Mouse (Mus musculus) E14TG2a.4 (cell line): ENCODE measurements around the gene Fam172a.
A peak's percentile ranks its signal among the peaks of the same experiment; 100 is the strongest.

Source experiments
- H3K27me3 ChIP-seq: 2 replicates; pipeline ENCODE4 v1.6.1; 2014; ENCODE audit warnings: low read length, control low read depth; ENCODE audit not compliant: insufficient read depth
- H3K36me3 ChIP-seq: 2 replicates; pipeline ENCODE4 v1.6.1; 2014; ENCODE audit warnings: low read length, control low read depth; ENCODE audit not compliant: insufficient read depth
- H3K4me1 ChIP-seq: replicated peaks from 2 replicates; pipeline ENCODE4 v1.6.1; 2014; ENCODE audit warnings: low read depth, low read length, control low read depth
- H3K4me3 ChIP-seq: replicated peaks from 2 replicates; pipeline ENCODE4 v1.5.1; 2014; ENCODE audit warnings: mild to moderate bottlenecking, low read length
- H3K9me3 ChIP-seq: 2 replicates; pipeline ENCODE4 v1.6.1; 2014; ENCODE audit warnings: low read length, control low read depth
- CTCF ChIP-seq: conservative IDR thresholded peaks from 2 replicates; pipeline ENCODE4 v1.5.1; 2014; ENCODE audit warnings: low read length
- NANOG ChIP-seq: IDR thresholded peaks from 2 replicates; pipeline ENCODE4 v1.6.1; 2014; ENCODE audit warnings: borderline replicate concordance, low read length, mixed read lengths
- POU5F1 ChIP-seq: IDR thresholded peaks from 2 replicates; pipeline ENCODE4 v1.6.1; 2014; ENCODE audit warnings: low read length, borderline replicate concordance

Fam172a gene

GRCm38 (mm10) chr13:78199642-78200160 lies 497.9 kb downstream of the Fam172a start, which contains the start of gene Nr2f1:
TSS of gene Nr2f1 (minus strand) at chr13:78199757.
- peaks cover 76% of the 10 kb centered on the region for H3K27me3 ChIP-seq
- peak within 1 kb of the TSS; percentile 71 for H3K4me3 ChIP-seq
- H3K36me3 ChIP-seq, result no peaks in the 10 kb centered on the region
- H3K9me3 ChIP-seq, result no peaks in the 10 kb centered on the region
- TF ChIP-seq POU5F1 (no peak), CTCF (no peak), NANOG (no peak)
- peaks cover 47% of the 10 kb centered on the region for H3K4me1 ChIP-seq

- H3K4me1 ChIP-seq, result peaks cover 45% of the 10 kb centered on the region
- no peak overlapping the region; the same call in 1 of the 2 replicates for H3K4me3 ChIP-seq
- no peaks in the 10 kb centered on the region for H3K36me3 ChIP-seq
- no peaks in the 10 kb centered on the region for H3K9me3 ChIP-seq
- TF ChIP-seq NANOG, result no peak
- no peak for TF ChIP-seq CTCF
- TF ChIP-seq POU5F1, result no peak
- peaks cover 74% of the 10 kb centered on the region for H3K27me3 ChIP-seq
Measured at GRCm38 (mm10) chr13:78200407-78200806, 498.6 kb downstream of the Fam172a start.

GRCm38 (mm10) chr13:78200991-78201870 lies 499.4 kb downstream of the Fam172a start:
- peaks cover 73% of the 10 kb centered on the region for H3K27me3 ChIP-seq
- H3K36me3 ChIP-seq, result no peaks in the 10 kb centered on the region
- H3K9me3 ChIP-seq, result no peaks in the 10 kb centered on the region
- peaks cover 42% of the 10 kb centered on the region for H3K4me1 ChIP-seq
- H3K4me3 ChIP-seq, result 0 out of 2 replicates have a peak overlapping the region, but pooled peaks have one; percentile 29
- TF ChIP-seq POU5F1 (no peak), NANOG (no peak), CTCF (peak; percentile 32)

- Histone ChIP-seq H3K4me1 (peaks cover 42% of the 10 kb centered on the region), H3K36me3 (no peaks in the 10 kb centered on the region), H3K9me3 (no peaks in the 10 kb centered on the region), H3K27me3 (peaks cover 73% of the 10 kb centered on the region), H3K4me3 (0 out of 2 replicates have a peak overlapping the region, but pooled peaks have one; percentile 29)
- TF ChIP-seq NANOG, result no peak
- no peak for TF ChIP-seq CTCF
- no peak for TF ChIP-seq POU5F1
Measured at GRCm38 (mm10) chr13:78201871-78202565, 500.2 kb downstream of the Fam172a start.

GRCm38 (mm10) chr13:78202574-78203347 lies 500.9 kb downstream of the Fam172a start:
- TF ChIP-seq POU5F1, result no peak
- no peak for TF ChIP-seq NANOG
- TF ChIP-seq CTCF, result no peak
- H3K4me3 ChIP-seq, result peak overlapping the region; percentile 73
- H3K4me1 ChIP-seq, result peaks cover 37% of the 10 kb centered on the region
- peaks cover 73% of the 10 kb centered on the region for H3K27me3 ChIP-seq
- no peaks in the 10 kb centered on the region for H3K9me3 ChIP-seq
- no peaks in the 10 kb centered on the region for H3K36me3 ChIP-seq

GRCm38 (mm10) chr13:78203348-78204061 lies 501.7 kb downstream of the Fam172a start:
- peak overlapping the region; percentile 73 for H3K4me3 ChIP-seq
- no peaks in the 10 kb centered on the region for H3K36me3 ChIP-seq
- no peaks in the 10 kb centered on the region for H3K9me3 ChIP-seq
- H3K27me3 ChIP-seq, result peaks cover 76% of the 10 kb centered on the region
- H3K4me1 ChIP-seq, result peaks cover 35% of the 10 kb centered on the region
- TF ChIP-seq CTCF (no peak), NANOG (no peak)

GRCm38 (mm10) chr13:78205426-78205825 lies 503.6 kb downstream of the Fam172a start:
- Histone ChIP-seq H3K4me1 (peaks cover 41% of the 10 kb centered on the region), H3K36me3 (no peaks in the 10 kb centered on the region), H3K4me3 (no peak overlapping the region), H3K27me3 (peaks cover 87% of the 10 kb centered on the region), H3K9me3 (no peaks in the 10 kb centered on the region)
- TF ChIP-seq NANOG (no peak), CTCF (no peak), POU5F1 (no peak)
